Mouse (Mus musculus) Patski (cell line): ENCODE results near the gene Kif26a. TPM values are rescaled to one million over a fixed set of nuclear protein-coding genes. Genes with fewer than 3 reads are reported as not detected.

ENCODE experiments used
- ATAC-seq: fragments of 100-300 bp; one replicate; pipeline ENCODE4 v1.8.0; 2021
- CTCF ChIA-PET: fragments of 350-600 bp; sonication (Branson Sonifier 250); formaldehyde crosslinking; loops from one replicate; lab custom pipeline; 2022; ENCODE audit warnings: inconsistent platforms; lab: Charles Lee
- POLR2A ChIA-PET: fragments of 350-600 bp; sonication (Branson Sonifier 250); formaldehyde crosslinking; loops from one replicate; lab custom pipeline; 2022; ENCODE audit warnings: antibody characterized with exemption, inconsistent platforms; lab: Charles Lee
- DNase-seq: peaks from one replicate; pipeline ENCODE4 v3.0.0-alpha.2; 2011; ENCODE audit warnings: low read depth, low spot score
- H3K27me3 ChIP-seq: fragments of 371-371 bp; one replicate; pipeline ENCODE4 v1.5.1; 2021
- CTCF ChIP-seq: fragments of 100-300 bp; IDR thresholded peaks from one replicate; pipeline ENCODE4 v1.5.1; 2021
- in situ Hi-C: fragments of 300-500 bp; cut with MboI; formaldehyde crosslinking; loops from 3 replicates; pipeline ENCODE4 v1.11.1; 2018; ENCODE audit warnings: low pct_unique_long_range_greater_than_20kb, mixed read lengths
- polyA plus RNA-seq: library from polyadenylated mRNA; unstranded; gene quantifications from one replicate; pipeline ENCODE4 v1.2.3, GENCODE M21; 2021

Kif26a gene
- polyA plus RNA-seq, 1 experiment from 2014 or later = 13.5 TPM

DNA sequence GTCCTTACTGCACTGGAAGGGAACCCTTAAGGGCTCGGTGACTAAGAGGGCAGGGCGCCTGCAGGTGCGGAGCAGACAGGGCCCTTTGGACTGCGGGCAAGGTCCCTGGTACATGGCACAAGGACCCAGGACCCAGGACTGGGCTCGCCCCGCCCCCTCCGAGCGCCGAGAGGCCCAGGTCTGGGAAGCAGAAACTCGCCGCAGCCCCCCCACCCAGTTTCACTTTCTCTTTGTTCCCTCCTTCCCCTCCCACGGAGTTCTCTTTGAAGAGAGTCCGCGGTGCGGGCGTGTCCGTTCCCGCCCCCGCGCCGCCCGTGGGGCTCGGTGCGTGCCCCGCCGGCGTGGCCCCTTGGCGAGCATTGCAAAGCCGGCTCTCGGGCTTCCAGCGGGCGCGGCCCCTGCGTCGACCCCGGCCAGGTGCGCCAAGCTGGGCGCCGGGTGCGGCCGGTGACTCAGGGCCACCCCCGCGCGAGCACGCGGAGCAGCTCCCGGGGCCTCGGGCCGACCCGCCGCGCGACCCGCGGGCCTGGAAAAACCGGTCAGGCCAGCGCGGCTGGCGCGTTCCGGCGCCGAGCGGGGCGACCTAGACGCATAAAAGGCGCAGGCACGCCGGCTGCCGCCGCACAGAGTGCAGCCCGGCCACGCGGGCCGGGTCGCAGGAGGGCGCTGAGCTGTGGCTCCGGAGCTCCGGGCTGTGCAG is 15.7 kb upstream of the Kif26a start:
- H3K27me3 ChIP-seq = peaks cover 22% of the 10 kb centered on the region
- DNase-seq (no peak), ATAC-seq (no peak)
- ChIA-PET CTCF (no interaction called here), POLR2A (no interaction called here)
- no peak for TF ChIP-seq CTCF
- in situ Hi-C loops = no loop called here

DNA sequence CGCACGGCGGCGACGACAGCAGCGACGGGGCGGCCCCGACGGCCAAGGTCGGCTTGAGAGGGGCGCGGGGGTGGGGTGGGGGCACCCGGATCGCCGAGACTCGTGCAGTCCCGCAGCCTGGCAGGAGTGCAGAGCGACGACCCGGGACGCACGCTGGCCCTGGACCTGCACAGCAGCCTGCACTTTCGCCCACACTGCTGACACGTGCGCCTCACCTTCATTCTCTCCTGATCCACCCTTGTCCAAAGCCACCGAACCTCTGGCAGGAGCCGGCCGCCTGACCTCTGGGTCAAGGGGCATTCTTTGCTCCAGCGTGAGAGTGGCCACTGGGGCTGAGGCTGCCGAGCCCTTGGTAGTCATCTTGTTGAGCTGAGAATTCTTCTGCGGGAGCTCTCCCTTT is 15.1 kb upstream of the Kif26a start:
- peaks cover 22% of the 10 kb centered on the region for H3K27me3 ChIP-seq
- DNase-seq = no peak
- CTCF ChIA-PET = interaction anchor here (1.0 kb wide), 1 partner anchor 17 kb away, joined by 3 read pairs; no protein-coding TSS in a partner anchor
- POLR2A ChIA-PET = no interaction called here
- no peak for ATAC-seq
- in situ Hi-C loops = no loop called here
- no peak for TF ChIP-seq CTCF

DNA sequence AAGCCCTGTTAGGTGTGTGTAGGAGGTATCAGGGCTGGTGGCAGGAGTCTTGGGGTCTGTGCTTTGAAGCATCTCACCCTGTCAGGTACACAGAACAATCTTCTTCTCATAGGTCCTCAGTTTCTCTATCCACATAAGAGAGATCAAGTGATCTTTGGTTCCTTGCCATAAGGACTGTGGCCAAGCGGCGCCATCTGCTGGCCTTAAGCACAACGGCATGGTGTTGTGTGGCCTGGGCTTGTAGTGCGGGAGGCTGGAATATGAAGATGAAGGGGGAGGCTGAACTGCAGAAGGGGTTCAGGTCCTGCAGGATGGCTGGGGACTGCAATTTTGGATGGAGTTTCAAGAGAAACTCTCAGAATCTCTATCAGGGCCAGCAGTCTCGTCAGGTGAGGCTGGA is 5.8 kb upstream of the Kif26a start:
- TF ChIP-seq CTCF = no peak
- in situ Hi-C loops = loop anchor here (5.0 kb wide), 1 partner anchor 332 kb away; no protein-coding TSS in a partner anchor

DNA sequence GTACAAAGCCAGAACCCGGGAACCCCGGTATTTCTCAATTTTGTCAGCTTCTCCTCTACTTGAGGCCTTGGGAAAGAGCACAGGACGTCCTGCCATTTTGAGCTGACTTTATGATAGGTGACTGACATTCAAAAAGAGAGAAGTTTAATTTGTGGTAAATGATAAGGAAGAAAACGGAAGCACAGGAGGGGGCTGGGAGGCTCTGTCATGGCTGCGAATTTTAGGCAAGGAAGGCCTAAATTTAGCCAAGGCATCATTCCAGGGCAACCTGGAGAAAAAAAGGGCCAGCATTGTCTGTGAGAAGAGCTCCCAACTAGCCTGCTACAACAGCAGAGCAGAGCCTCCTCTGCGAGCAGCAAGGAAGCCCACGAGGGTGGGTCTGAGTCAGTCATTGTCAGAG is 5.3 kb upstream of the Kif26a start:
- ChIA-PET CTCF (interaction anchor here (1.1 kb wide), 1 partner anchor 27 kb away, joined by 5 read pairs; no protein-coding TSS in a partner anchor), POLR2A (no interaction called here)
- DNase-seq (no peak), ATAC-seq (no peak)
- peaks cover 20% of the 10 kb centered on the region for H3K27me3 ChIP-seq
- no peak for TF ChIP-seq CTCF
- in situ Hi-C loops = loop anchor here (5.0 kb wide), 1 partner anchor 332 kb away; no protein-coding TSS in a partner anchor

More for the DNA sequence above, 5.8 kb upstream of the Kif26a start:
- DNase-seq (no peak), ATAC-seq (no peak)
- H3K27me3 ChIP-seq = peaks cover 20% of the 10 kb centered on the region
- ChIA-PET POLR2A (no interaction called here), CTCF (interaction anchor here (0.9 to 1.1 kb wide), 2 partner anchors 27 kb away, joined by 3 to 5 read pairs; no protein-coding TSS in a partner anchor)

DNA sequence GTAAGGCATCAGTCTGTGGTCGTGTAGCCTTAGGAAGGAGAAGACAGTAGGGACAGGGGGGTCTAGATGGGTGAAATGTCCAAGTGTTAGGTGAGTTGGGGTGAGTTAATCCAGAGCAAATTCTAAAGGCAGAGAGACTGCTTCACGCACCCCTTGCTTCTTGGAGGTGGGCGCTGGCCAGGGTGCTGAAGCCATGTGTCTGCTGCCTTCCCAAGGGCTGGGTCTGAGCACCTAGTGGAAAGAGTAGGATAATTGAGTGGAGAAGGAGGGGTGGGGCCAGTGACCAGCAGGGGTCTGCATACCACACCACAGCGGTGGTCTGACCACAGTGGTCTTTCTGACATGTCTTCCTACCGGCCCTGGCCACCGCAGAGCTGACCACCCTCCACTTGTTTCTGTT is 4.7 kb upstream of the Kif26a start:
- peaks cover 20% of the 10 kb centered on the region for H3K27me3 ChIP-seq
- no peak for TF ChIP-seq CTCF
- DNase-seq = no peak
- no peak for ATAC-seq
- ChIA-PET POLR2A (no interaction called here), CTCF (interaction anchor here (1.1 kb wide), 1 partner anchor 28 kb away, joined by 5 read pairs; no protein-coding TSS in a partner anchor)
- in situ Hi-C loops = loop anchor here (5.0 kb wide), 1 partner anchor 331 kb away; no protein-coding TSS in a partner anchor

DNA sequence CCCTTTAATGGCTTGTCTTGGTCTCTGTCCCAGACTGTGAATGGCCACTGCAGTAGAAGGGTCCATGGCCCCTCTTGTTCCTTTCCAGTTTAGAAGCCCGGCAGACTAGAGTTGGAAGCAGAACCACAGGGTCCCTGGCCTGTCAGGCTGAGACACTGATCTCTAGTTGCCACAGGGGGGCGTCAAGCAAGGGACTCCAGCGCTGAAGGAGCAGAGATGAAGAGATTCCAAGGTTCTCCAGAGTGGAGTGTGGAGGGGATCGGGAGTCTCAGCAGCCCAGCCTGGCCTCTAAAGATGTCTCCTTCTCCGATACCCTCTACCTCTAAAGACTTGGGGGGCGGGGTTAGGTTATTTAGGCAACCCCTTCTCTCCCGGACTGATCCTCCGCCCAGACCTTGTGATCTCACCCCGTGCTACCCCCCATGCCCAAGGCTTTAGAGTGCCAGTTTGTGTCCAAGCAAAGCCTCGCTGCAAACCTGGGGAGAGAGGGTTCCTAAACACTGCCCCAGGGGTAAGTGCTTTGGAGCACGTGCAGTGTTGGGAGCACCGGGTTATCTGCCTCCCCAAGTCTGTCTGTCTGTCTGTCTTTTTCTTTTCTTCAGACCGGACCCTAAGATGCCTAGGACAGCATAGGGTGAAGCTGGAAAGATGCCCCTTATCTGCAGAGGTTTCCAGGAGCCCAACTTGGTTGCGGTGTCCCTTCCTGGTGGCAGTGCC is 2.7 kb upstream of the Kif26a start:
- ChIA-PET POLR2A (no interaction called here), CTCF (no interaction called here)
- in situ Hi-C loops = loop anchor here (5.0 kb wide), 1 partner anchor 329 kb away; no protein-coding TSS in a partner anchor
- ATAC-seq (no peak), DNase-seq (no peak)
- no peak for TF ChIP-seq CTCF
- peaks cover 15% of the 10 kb centered on the region for H3K27me3 ChIP-seq

- DNase-seq (no peak), ATAC-seq (no peak)
- in situ Hi-C loops = loop anchor here (5.0 kb wide), 1 partner anchor 328 kb away; no protein-coding TSS in a partner anchor
- peaks cover 15% of the 10 kb centered on the region for H3K27me3 ChIP-seq
- no peak for TF ChIP-seq CTCF
- POLR2A ChIA-PET = no interaction called here
- CTCF ChIA-PET = interaction anchor here (1.3 kb wide), 1 partner anchor 10 kb away, joined by 3 read pairs; no protein-coding TSS in a partner anchor
These were observed 2.2 kb upstream of the Kif26a start for GRCm38 (mm10) chr12:112143833-112144201.

DNA sequence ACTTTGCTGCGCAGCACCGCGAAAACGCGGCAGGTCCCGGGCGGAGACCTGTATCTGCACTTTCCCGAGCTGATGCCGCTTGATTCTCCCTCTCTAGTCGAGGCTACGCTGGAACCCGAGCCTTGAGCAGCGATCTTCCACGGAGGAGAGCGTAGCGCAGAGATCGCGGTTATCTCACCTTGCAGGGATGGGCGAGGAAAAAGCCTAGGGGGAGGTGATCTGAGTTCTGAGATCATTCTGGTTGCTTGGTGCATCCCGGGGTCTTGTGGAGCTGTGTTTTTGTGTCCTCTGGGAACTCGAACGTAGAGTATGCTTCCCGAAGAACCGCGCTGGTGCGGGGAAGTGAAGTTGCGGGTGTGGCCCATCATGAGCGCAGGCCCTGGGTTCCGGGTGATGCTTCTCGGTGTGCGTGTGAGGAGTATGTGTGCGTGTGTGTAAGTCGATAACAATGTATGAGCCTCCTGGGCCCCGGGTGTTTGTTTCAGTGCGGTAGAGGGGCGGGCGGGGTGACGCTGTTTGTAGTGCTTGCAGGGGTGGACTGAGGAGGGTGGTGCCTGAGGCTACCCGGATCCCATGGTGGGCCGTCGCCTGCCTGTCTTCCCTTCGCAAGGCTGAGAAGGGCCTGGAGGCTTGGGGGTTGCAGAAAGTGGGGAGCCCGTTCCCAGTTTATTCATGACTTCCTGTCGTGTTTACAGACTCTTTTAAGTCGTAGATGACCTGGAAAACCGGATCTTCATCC is 1.5 kb upstream of the Kif26a start:
- H3K27me3 ChIP-seq = peaks cover 15% of the 10 kb centered on the region
- DNase-seq = no peak
- ATAC-seq = no peak
- in situ Hi-C loops = loop anchor here (5.0 kb wide), 3 partner anchors 108 to 393 kb away; no protein-coding TSS in a partner anchor
- ChIA-PET POLR2A (no interaction called here), CTCF (interaction anchor here (1.0 to 1.8 kb wide), 5 partner anchors 11 to 399 kb away, joined by 3 to 11 read pairs (median 5); no protein-coding TSS in a partner anchor)
- TF ChIP-seq CTCF = no peak

GRCm38 (mm10) chr12:112145211-112145874 is 665 bp upstream of the Kif26a start:
- CTCF ChIA-PET = interaction anchor here (0.8 to 1.8 kb wide), 8 partner anchors 12 to 407 kb away, joined by 3 to 11 read pairs (median 4); no protein-coding TSS in a partner anchor
- peaks cover 15% of the 10 kb centered on the region for H3K27me3 ChIP-seq
- ATAC-seq (no peak), DNase-seq (no peak)
- POLR2A ChIA-PET = interaction anchor here (0.7 kb wide), 1 partner anchor 407 kb away, joined by 3 read pairs; no protein-coding TSS in a partner anchor
- TF ChIP-seq CTCF = no peak
- in situ Hi-C loops = loop anchor here (5.0 kb wide), 2 partner anchors 107 to 392 kb away; no protein-coding TSS in a partner anchor
